Mouse (Mus musculus) forebrain, embryonic 14.5 days (tissue): ENCODE data around the gene Lrch4. TPM values are rescaled to one million over a fixed set of nuclear protein-coding genes. Genes with fewer than 3 reads are reported as not detected.
"Not testable (repeated sequence)": the region's sequence is repeated elsewhere in the genome, so short reads cannot be mapped to it uniquely, and the experiment has no call there.

Experiments used
- ATAC-seq: fragments of 200-750 bp; cut with Nextera tagmentation; 2 replicates; pipeline ENCODE4 v1.8.0; 2017; ENCODE audit warnings: mild to moderate bottlenecking, moderate library complexity
- DNase-seq: peaks from one replicate; pipeline ENCODE4 v3.0.0-alpha.2; 2015; ENCODE audit warnings: low spot score
- H3K27ac ChIP-seq: fragments of 300-500 bp; sonication (generic); 2 replicates; pipeline ENCODE4 v1.5.1; 2014; ENCODE audit warnings: low read depth, mild to moderate bottlenecking, control low read depth, low read length, moderate library complexity
- H3K27me3 ChIP-seq: fragments of 300-500 bp; sonication (generic); replicated peaks from 2 replicates; pipeline ENCODE4 v1.6.1; 2014; ENCODE audit warnings: low read length, control low read depth, mixed read lengths; ENCODE audit not compliant: control insufficient read depth, insufficient read depth
- H3K36me3 ChIP-seq: fragments of 300-500 bp; sonication (generic); 2 replicates; pipeline ENCODE4 v1.6.1; 2014; ENCODE audit warnings: low read length, control low read depth; ENCODE audit not compliant: control insufficient read depth, insufficient read depth
- H3K4me1 ChIP-seq: fragments of 300-500 bp; sonication (generic); 2 replicates; pipeline ENCODE4 v1.6.1; 2014; ENCODE audit warnings: antibody characterized with exemption, low read length, control low read depth; ENCODE audit not compliant: control insufficient read depth, insufficient read depth
- H3K4me2 ChIP-seq: fragments of 300-500 bp; sonication (generic); 2 replicates; pipeline ENCODE4 v1.6.1; 2014; ENCODE audit warnings: mild to moderate bottlenecking, control low read depth, low read length
- H3K4me3 ChIP-seq: fragments of 300-500 bp; sonication (generic); 2 replicates; pipeline ENCODE4 v1.5.1; 2014; ENCODE audit warnings: low read depth, low read length, control low read depth
- H3K9ac ChIP-seq: fragments of 300-500 bp; sonication (generic); 2 replicates; pipeline ENCODE4 v1.6.1; 2014; ENCODE audit warnings: mild to moderate bottlenecking, low read length, control low read depth, moderate library complexity
- H3K9me3 ChIP-seq: fragments of 300-500 bp; sonication (generic); replicated peaks from 2 replicates; pipeline ENCODE4 v1.6.1; 2016; ENCODE audit warnings: low read length, control low read depth, mixed read lengths; ENCODE audit not compliant: control insufficient read depth
- WGBS: fragments of 180-500 bp; shearing (Covaris S2); extraction: QIAGEN DNeasy Blood & Tissue Kit; methylation state at CpG from one replicate; pipeline ENCODE4 v1.1.7; 2014; 5-methylcytosine and 5-hydroxymethylcytosine counted together
- polyA plus RNA-seq: library from polyadenylated mRNA; unstranded; fragments of >200 nt; fragmentation: Nextera tagmentation; extraction: Ambion mirVana; gene quantifications from 2 replicates; pipeline ENCODE4 v1.2.1, GENCODE M21; 2014

Gene Lrch4
- polyA plus RNA-seq, 1 experiment from 2014 or later: 12.3 TPM

- no peak overlapping the region for H3K4me3 ChIP-seq
- DNase-seq (no peak), ATAC-seq (no peak)
- WGBS: 56% methylated on average over 3 of the region's 3 CpGs
- no peak overlapping the region for H3K9ac ChIP-seq
- H3K4me1 ChIP-seq: no peaks in the 10 kb centered on the region
- no peak overlapping the region for H3K4me2 ChIP-seq
- no peaks in the 10 kb centered on the region for H3K36me3 ChIP-seq
- H3K27me3 ChIP-seq: 0 out of 2 replicates have a peak, but pooled peaks cover 3% of the 10 kb centered on the region
- H3K27ac ChIP-seq: no peak overlapping the region
- H3K9me3 ChIP-seq: no peaks in the 10 kb centered on the region
Measured at GRCm38 (mm10) chr5:137609292-137609691, 19.6 kb upstream of the Lrch4 start.

- no peak overlapping the region for H3K9ac ChIP-seq
- H3K4me3 ChIP-seq: no peak overlapping the region
- no peaks in the 10 kb centered on the region for H3K36me3 ChIP-seq
- H3K9me3 ChIP-seq: no peaks in the 10 kb centered on the region
- WGBS: 77% methylated on average over 4 of the region's 4 CpGs
- DNase-seq (no peak), ATAC-seq (no peak)
- H3K4me1 ChIP-seq: no peaks in the 10 kb centered on the region
- H3K27me3 ChIP-seq: 0 out of 2 replicates have a peak, but pooled peaks cover 3% of the 10 kb centered on the region
- no peak overlapping the region; the same call in 1 of the 2 replicates for H3K4me2 ChIP-seq
- no peak overlapping the region for H3K27ac ChIP-seq
Measured at GRCm38 (mm10) chr5:137610056-137610455, 18.9 kb upstream of the Lrch4 start.

GRCm38 (mm10) chr5:137610548-137611244 lies 18.2 kb upstream of the Lrch4 start:
- H3K4me2 ChIP-seq: no peak overlapping the region; the same call in 1 of the 2 replicates
- ATAC-seq (no peak), DNase-seq (no peak)
- H3K9ac ChIP-seq: no peak overlapping the region
- 13% methylated on average over 12 of the region's 12 CpGs for WGBS
- no peak overlapping the region for H3K4me3 ChIP-seq
- no peak overlapping the region; the same call in 1 of the 2 replicates for H3K27ac ChIP-seq
- no peaks in the 10 kb centered on the region for H3K4me1 ChIP-seq
- H3K27me3 ChIP-seq: 0 out of 2 replicates have a peak, but pooled peaks cover 3% of the 10 kb centered on the region
- H3K9me3 ChIP-seq: no peaks in the 10 kb centered on the region
- no peaks in the 10 kb centered on the region for H3K36me3 ChIP-seq

GRCm38 (mm10) chr5:137611245-137611602 lies 17.7 kb upstream of the Lrch4 start:
- H3K4me2 ChIP-seq: no peak overlapping the region
- H3K4me1 ChIP-seq: no peaks in the 10 kb centered on the region
- no peak overlapping the region for H3K9ac ChIP-seq
- H3K27ac ChIP-seq: no peak overlapping the region; the same call in 1 of the 2 replicates
- no peak for ATAC-seq
- WGBS: 51% methylated on average over 6 of the region's 6 CpGs
- H3K27me3 ChIP-seq: 0 out of 2 replicates have a peak, but pooled peaks cover 3% of the 10 kb centered on the region
- no peaks in the 10 kb centered on the region for H3K36me3 ChIP-seq
- no peak overlapping the region for H3K4me3 ChIP-seq
- DNase-seq: no peak
- no peaks in the 10 kb centered on the region for H3K9me3 ChIP-seq

GRCm38 (mm10) chr5:137613076-137613475 lies 15.8 kb upstream of the Lrch4 start:
- no peaks in the 10 kb centered on the region for H3K4me1 ChIP-seq
- H3K4me3 ChIP-seq: no peak overlapping the region
- H3K4me2 ChIP-seq: no peak overlapping the region
- 64% methylated on average over 5 of the region's 5 CpGs for whole genome bisulfite sequencing
- no peaks in the 10 kb centered on the region for H3K9me3 ChIP-seq
- H3K9ac ChIP-seq: no peak overlapping the region
- H3K36me3 ChIP-seq: no peaks in the 10 kb centered on the region
- 0 out of 2 replicates have a peak, but pooled peaks cover 3% of the 10 kb centered on the region for H3K27me3 ChIP-seq
- no peak for DNase-seq
- H3K27ac ChIP-seq: no peak overlapping the region
- ATAC-seq: no peak

GRCm38 (mm10) chr5:137613550-137613949 lies 15.4 kb upstream of the Lrch4 start, which contains the start of gene Pcolce:
Gene Pcolce (minus strand): TSS chr5:137613784.
- 74% methylated on average over 11 of the region's 11 CpGs for WGBS
- ATAC-seq: no peak
- no peak within 1 kb of the TSS for H3K9ac ChIP-seq

GRCm38 (mm10) chr5:137614921-137615320 lies 14.0 kb upstream of the Lrch4 start:
- not testable (repeated sequence) for H3K9ac ChIP-seq, H3K4me1 ChIP-seq, H3K36me3 ChIP-seq, H3K4me3 ChIP-seq, H3K4me2 ChIP-seq, H3K27me3 ChIP-seq, DNase-seq, H3K9me3 ChIP-seq, ATAC-seq, H3K27ac ChIP-seq
- WGBS: 94% methylated on average over 2 of the region's 2 CpGs

More at GRCm38 (mm10) chr5:137613550-137613949, 15.4 kb upstream of the Lrch4 start, which contains the start of gene Pcolce:
- H3K36me3 ChIP-seq: no peaks in the 10 kb centered on the region
- no peak for DNase-seq
- no peak within 1 kb of the TSS for H3K27ac ChIP-seq
- no peaks in the 10 kb centered on the region for H3K4me1 ChIP-seq
- H3K4me3 ChIP-seq: no peak within 1 kb of the TSS
- H3K9me3 ChIP-seq: no peaks in the 10 kb centered on the region
- H3K4me2 ChIP-seq: no peak within 1 kb of the TSS
- H3K27me3 ChIP-seq: 0 out of 2 replicates have a peak, but pooled peaks cover under 1% of the 10 kb centered on the region

GRCm38 (mm10) chr5:137615347-137615746 lies 13.6 kb upstream of the Lrch4 start:
- Histone ChIP-seq H3K36me3 (no peaks in the 10 kb centered on the region), H3K4me3 (no peak overlapping the region), H3K27me3 (no peaks in the 10 kb centered on the region), H3K9me3 (no peaks in the 10 kb centered on the region), H3K27ac (no peak overlapping the region), H3K4me1 (no peaks in the 10 kb centered on the region), H3K4me2 (no peak overlapping the region), H3K9ac (no peak overlapping the region)
- WGBS: 92% methylated on average over 7 of the region's 7 CpGs
- DNase-seq (no peak), ATAC-seq (no peak)

GRCm38 (mm10) chr5:137623937-137624530 lies 4.9 kb upstream of the Lrch4 start:
- WGBS: 84% methylated on average over 11 of the region's 11 CpGs
- DNase-seq: no peak
- no peak for ATAC-seq
- Histone ChIP-seq H3K9me3 (no peaks in the 10 kb centered on the region), H3K36me3 (no peaks in the 10 kb centered on the region), H3K27ac (no peak overlapping the region), H3K9ac (no peak overlapping the region), H3K4me2 (no peak overlapping the region), H3K27me3 (no peaks in the 10 kb centered on the region), H3K4me1 (0 out of 2 replicates have a peak, but pooled peaks cover 4% of the 10 kb centered on the region), H3K4me3 (no peak overlapping the region)
